Mouse (Mus musculus): ENCODE data around the gene Proser1. TPM values are rescaled to one million over a fixed set of nuclear protein-coding genes. Genes with fewer than 3 reads are reported as not detected.

Proser1 gene
- polyA plus RNA-seq, 1 experiment from 2014 or later: 10.9 TPM

DNA sequence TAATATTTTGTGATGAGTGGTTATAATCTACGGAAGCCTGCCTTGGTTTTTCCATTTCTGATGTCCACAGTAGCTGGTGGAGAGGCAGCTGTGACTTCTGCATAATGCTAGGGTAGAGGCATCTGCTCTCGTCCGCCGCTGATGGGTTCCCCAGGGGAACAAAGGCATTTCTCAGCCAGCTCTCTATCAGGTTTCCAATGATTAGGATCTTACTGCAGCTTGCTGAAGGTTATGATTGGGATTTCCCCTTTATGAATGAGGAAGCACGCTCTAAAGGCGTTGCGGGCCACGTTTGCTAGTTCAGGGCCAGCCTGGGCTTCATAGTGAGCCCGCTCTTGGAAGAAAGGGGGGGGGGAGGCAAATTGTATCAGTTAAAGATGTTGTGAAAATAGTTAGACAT, 3.0 kb downstream of the Proser1 start:
- Histone ChIP-seq H3K4me2 (peak overlapping the region; percentile 87), H3K9me3 (replicated peaks) (no peaks in the 10 kb centered on the region), H3K27me3 (no peaks in the 10 kb centered on the region), H3K27ac (no peak overlapping the region), H3K4me3 (no peak overlapping the region), H3K9ac (no peak overlapping the region), H3K36me3 (peaks cover 20% of the 10 kb centered on the region), H3K4me1 (replicated peaks) (peaks cover 37% of the 10 kb centered on the region)
- WGBS: 70% methylated on average over 9 of the region's 9 CpGs
- no peak for ATAC-seq (replicated peaks; ENCODE audit: insufficient number of reproducible peaks, insufficient read depth, low FRiP score, low read depth)

DNA sequence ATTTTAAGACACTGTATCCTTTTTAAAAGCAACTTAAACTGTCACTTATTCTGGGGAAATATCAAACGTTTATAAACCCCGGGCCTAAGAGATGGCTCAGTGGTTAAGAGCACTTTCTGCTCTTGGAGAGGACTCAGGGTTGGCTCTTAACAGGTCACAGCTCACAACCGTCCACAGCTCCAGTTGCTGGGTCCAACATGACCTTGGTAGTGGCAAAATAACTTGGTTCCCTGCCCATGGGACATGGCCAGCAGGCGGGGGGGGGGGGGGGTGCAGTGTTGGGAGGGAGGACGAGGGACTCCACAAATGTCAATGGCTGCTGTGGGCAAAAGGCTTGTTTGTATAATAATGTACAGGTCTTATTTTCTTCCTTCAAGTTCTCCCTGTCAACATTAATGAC, 3.9 kb downstream of the Proser1 start:
- Histone ChIP-seq H3K27me3 (no peaks in the 10 kb centered on the region), H3K27ac (no peak overlapping the region), H3K4me2 (no peak overlapping the region), H3K36me3 (peaks cover 28% of the 10 kb centered on the region), H3K9me3 (replicated peaks) (no peaks in the 10 kb centered on the region), H3K4me1 (replicated peaks) (peaks cover 32% of the 10 kb centered on the region), H3K9ac (no peak overlapping the region), H3K4me3 (no peak overlapping the region)
- ATAC-seq (replicated peaks; ENCODE audit: insufficient number of reproducible peaks, insufficient read depth, low FRiP score, low read depth): no peak
- 73% methylated on average over 5 of the region's 5 CpGs for WGBS

GRCm38 (mm10) chr3:53469650-53470049, 6.2 kb downstream of the Proser1 start:
- peaks cover 30% of the 10 kb centered on the region for H3K4me1 ChIP-seq (replicated peaks)
- H3K27ac ChIP-seq: no peak overlapping the region
- WGBS: 89% methylated on average over 5 of the region's 5 CpGs
- H3K27me3 ChIP-seq: no peaks in the 10 kb centered on the region
- H3K36me3 ChIP-seq: peaks cover 50% of the 10 kb centered on the region
- H3K9me3 ChIP-seq (replicated peaks): no peaks in the 10 kb centered on the region
- no peak overlapping the region for H3K4me3 ChIP-seq
- no peak overlapping the region for H3K4me2 ChIP-seq
- ATAC-seq (replicated peaks; ENCODE audit: insufficient number of reproducible peaks, insufficient read depth, low FRiP score, low read depth): no peak
- H3K9ac ChIP-seq: no peak overlapping the region

DNA sequence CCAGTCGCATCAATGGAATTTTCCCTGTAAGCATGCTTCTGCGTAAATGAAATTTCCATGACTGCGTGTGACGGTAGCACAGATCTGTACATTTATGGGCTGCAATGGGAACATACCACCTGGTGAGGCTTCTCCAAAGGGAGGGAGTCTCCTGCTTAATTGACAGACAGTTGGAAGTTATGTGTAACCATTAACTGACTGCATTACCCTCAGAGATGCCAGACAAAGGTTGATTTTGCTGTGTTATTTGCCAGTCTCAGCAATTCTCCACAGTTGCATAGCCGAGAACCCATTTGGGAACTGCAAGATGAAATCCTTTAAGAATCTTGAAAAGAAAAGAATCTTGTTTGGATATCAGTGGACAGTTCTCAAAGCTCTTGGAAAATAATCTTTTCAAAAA, 8.6 kb downstream of the Proser1 start:
- Histone ChIP-seq H3K9me3 (replicated peaks) (no peaks in the 10 kb centered on the region), H3K4me3 (no peak overlapping the region), H3K27me3 (no peaks in the 10 kb centered on the region), H3K36me3 (peaks cover 71% of the 10 kb centered on the region), H3K4me1 (replicated peaks) (peaks cover 9% of the 10 kb centered on the region), H3K4me2 (no peak overlapping the region), H3K27ac (no peak overlapping the region), H3K9ac (no peak overlapping the region)
- WGBS: 95% methylated on average over 5 of the region's 5 CpGs
- no peak for ATAC-seq (replicated peaks; ENCODE audit: insufficient number of reproducible peaks, insufficient read depth, low FRiP score, low read depth)

DNA sequence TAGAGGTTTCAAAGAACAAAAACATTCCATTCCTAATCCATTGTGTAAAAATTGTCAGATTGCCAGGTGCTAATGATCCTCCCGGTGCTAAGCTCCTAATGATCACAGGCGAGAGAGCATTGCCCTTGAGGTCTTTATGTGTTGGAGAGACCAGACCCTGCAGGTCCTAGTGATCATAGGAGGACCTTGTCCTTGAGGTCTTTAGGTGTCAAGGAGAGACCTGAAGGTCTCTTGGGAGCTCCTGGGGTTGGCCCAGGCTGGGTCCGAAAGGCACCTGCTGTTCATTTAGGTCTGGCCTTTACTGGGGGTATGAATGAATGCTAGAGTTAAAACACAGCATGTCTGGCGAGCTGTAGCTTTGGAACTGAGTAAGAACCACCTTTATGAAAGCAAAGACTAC, 10.7 kb downstream of the Proser1 start:
- WGBS: 73% methylated on average over 4 of the region's 4 CpGs
- Histone ChIP-seq H3K9me3 (replicated peaks) (no peaks in the 10 kb centered on the region), H3K36me3 (peaks cover 88% of the 10 kb centered on the region), H3K4me3 (no peak overlapping the region), H3K27me3 (no peaks in the 10 kb centered on the region), H3K4me2 (no peak overlapping the region), H3K9ac (no peak overlapping the region), H3K4me1 (replicated peaks) (no peaks in the 10 kb centered on the region; the same call in 1 of the 2 replicates), H3K27ac (no peak overlapping the region)
- no peak for ATAC-seq (replicated peaks; ENCODE audit: insufficient number of reproducible peaks, insufficient read depth, low FRiP score, low read depth)

DNA sequence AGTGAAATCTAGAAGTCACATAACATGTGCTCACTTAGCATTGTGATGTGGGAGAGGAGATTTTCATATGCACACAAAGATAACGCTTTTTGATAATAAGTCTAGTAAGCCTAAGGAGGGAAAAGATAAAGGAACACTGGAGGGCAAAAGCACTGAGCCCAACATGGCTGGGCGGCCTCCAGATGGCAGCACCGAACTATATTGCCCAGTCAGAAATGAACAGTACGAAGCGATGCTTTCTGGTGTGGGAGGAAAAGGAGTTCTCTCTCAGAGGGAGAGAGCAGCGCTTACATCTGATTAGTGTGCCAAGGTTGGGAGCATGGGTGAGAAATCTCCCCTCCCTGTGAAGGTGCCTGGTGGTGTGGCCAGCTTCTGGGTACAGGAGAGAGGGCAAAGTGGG, 12.4 kb downstream of the Proser1 start:
- WGBS: 52% methylated on average over 6 of the region's 6 CpGs
- H3K4me1 ChIP-seq (replicated peaks): no peaks in the 10 kb centered on the region
- peaks cover 90% of the 10 kb centered on the region for H3K36me3 ChIP-seq
- no peak overlapping the region for H3K4me3 ChIP-seq
- H3K27ac ChIP-seq: no peak overlapping the region
- H3K27me3 ChIP-seq: no peaks in the 10 kb centered on the region
- no peak for ATAC-seq (replicated peaks; ENCODE audit: insufficient number of reproducible peaks, insufficient read depth, low FRiP score, low read depth)
- no peaks in the 10 kb centered on the region for H3K9me3 ChIP-seq (replicated peaks)
- H3K9ac ChIP-seq: no peak overlapping the region
- no peak overlapping the region for H3K4me2 ChIP-seq

GRCm38 (mm10) chr3:53477468-53477867, 14.0 kb downstream of the Proser1 start:
- Histone ChIP-seq H3K4me1 (replicated peaks) (no peaks in the 10 kb centered on the region), H3K4me3 (no peak overlapping the region), H3K27ac (no peak overlapping the region), H3K9ac (no peak overlapping the region), H3K36me3 (peaks cover 88% of the 10 kb centered on the region), H3K4me2 (no peak overlapping the region), H3K27me3 (no peaks in the 10 kb centered on the region), H3K9me3 (replicated peaks) (no peaks in the 10 kb centered on the region)
- ATAC-seq (replicated peaks; ENCODE audit: insufficient number of reproducible peaks, insufficient read depth, low FRiP score, low read depth): 0 out of 2 replicates have a peak, but pooled peaks have one; percentile 22
- WGBS: 83% methylated on average over 17 of the region's 17 CpGs

DNA sequence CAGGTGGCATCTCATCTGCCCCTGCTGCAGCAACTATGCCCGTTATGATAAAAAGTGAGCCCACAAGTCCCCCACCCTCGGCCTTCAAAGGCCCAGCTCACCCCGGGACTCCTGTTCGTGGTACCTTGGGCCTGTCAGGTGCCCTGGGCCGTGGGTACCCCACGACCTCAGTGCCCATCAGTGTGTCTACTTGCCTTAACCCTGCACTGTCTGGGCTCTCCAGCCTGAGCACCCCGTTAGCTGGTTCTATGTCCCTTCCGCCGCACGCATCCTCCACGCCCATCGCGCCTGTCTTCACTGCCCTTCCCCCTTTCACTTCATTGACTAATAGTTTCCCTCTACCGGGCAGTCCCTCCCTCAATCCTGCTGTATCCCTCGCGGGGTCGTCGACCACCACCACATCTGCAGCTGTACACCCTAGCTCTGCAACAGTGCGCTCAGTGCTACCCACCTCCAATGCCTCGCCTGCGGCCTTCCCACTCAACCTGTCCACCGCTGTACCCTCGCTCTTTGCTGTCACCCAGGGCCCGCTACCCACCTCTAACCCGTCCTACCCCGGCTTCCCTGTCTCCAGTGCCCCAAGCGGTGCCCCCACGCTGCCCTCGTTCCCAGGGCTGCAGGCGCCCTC, 15.1 kb downstream of the Proser1 start:
- ATAC-seq (replicated peaks; ENCODE audit: insufficient number of reproducible peaks, insufficient read depth, low FRiP score, low read depth): no peak
- peaks cover 78% of the 10 kb centered on the region for H3K36me3 ChIP-seq
- WGBS: 96% methylated on average over 30 of the region's 30 CpGs

DNA sequence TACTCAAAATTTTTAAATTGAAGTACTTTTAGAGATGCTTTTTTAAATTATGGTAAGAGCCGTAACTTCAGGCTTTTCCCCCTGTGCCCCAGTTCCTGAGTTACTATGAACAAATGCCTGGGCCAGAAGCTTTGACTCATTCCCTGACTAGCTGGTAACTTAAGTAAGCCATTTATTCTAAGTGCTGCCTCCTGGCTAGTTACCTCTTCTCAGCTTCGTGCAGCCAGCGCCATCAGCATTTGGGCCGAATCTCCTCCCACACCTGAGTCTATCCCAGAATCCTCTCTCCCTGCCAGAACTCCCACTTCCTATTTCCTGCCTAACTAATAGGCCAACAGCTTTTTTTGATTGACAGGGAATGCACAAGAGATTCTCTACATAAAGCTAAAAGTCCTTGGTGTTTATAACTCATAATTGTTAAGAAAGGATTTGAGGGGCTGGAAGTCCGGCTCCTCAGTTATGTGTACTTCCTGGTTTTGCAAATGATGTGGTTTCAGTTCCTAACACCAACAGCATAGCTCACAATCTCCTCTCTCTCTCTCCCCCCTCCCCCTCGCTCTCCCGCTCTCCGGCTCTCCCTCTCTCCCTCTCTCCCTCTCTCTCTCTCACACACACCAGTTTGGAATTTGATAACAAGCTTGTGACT, 20.1 kb downstream of the Proser1 start:
- Histone ChIP-seq H3K4me2 (no peak overlapping the region), H3K9ac (no peak overlapping the region), H3K4me1 (replicated peaks) (peaks cover 20% of the 10 kb centered on the region), H3K36me3 (peaks cover 32% of the 10 kb centered on the region), H3K4me3 (no peak overlapping the region), H3K9me3 (replicated peaks) (no peaks in the 10 kb centered on the region), H3K27me3 (no peaks in the 10 kb centered on the region), H3K27ac (no peak overlapping the region)
- 73% methylated on average over 8 of the region's 8 CpGs for WGBS
- no peak for ATAC-seq (replicated peaks; ENCODE audit: insufficient number of reproducible peaks, insufficient read depth, low FRiP score, low read depth)

More for the DNA sequence above, 15.1 kb downstream of the Proser1 start:
- Histone ChIP-seq H3K4me2 (no peak overlapping the region), H3K27me3 (no peaks in the 10 kb centered on the region), H3K27ac (no peak overlapping the region), H3K4me3 (no peak overlapping the region), H3K9ac (no peak overlapping the region), H3K4me1 (replicated peaks) (no peaks in the 10 kb centered on the region), H3K9me3 (replicated peaks) (no peaks in the 10 kb centered on the region)

DNA sequence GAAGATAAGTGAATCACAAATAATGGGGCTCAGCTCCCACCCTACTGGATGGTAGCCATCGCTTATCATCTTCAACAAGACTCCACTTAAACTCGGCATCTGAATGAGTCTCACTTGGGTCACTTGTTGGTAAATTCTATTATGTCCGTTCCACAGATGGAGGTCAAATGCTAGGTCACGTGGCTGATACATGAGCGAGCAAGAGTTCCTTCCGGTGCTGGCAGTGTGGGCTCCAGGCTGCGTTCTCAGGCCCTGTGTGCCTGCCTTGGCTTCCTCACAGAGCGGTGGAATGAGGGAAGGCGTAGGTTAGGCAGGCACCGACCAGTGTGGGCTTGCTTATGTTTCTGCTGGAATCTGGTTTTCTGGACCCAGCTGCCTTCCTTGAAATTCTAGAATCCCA, 23.1 kb downstream of the Proser1 start:
- peak overlapping the region; percentile 62 for H3K27ac ChIP-seq
- no peaks in the 10 kb centered on the region for H3K9me3 ChIP-seq (replicated peaks)
- no peaks in the 10 kb centered on the region for H3K27me3 ChIP-seq
- H3K36me3 ChIP-seq: peaks cover 9% of the 10 kb centered on the region
- H3K4me3 ChIP-seq: no peak overlapping the region
- no peak overlapping the region for H3K4me2 ChIP-seq
- WGBS: 62% methylated on average over 10 of the region's 10 CpGs
- H3K9ac ChIP-seq: no peak overlapping the region
- ATAC-seq (replicated peaks; ENCODE audit: insufficient number of reproducible peaks, insufficient read depth, low FRiP score, low read depth): no peak
- peaks cover 20% of the 10 kb centered on the region for H3K4me1 ChIP-seq (replicated peaks)

GRCm38 (mm10) chr3:53486996-53487576, 23.6 kb downstream of the Proser1 start:
- Histone ChIP-seq H3K36me3 (peaks cover 4% of the 10 kb centered on the region), H3K4me3 (no peak overlapping the region), H3K4me1 (replicated peaks) (peaks cover 20% of the 10 kb centered on the region), H3K4me2 (no peak overlapping the region), H3K27ac (peak overlapping the region; percentile 62), H3K9me3 (replicated peaks) (no peaks in the 10 kb centered on the region), H3K27me3 (no peaks in the 10 kb centered on the region), H3K9ac (no peak overlapping the region)
- whole genome bisulfite sequencing: 42% methylated on average over 9 of the region's 9 CpGs
- ATAC-seq (replicated peaks; ENCODE audit: insufficient number of reproducible peaks, insufficient read depth, low FRiP score, low read depth): no peak

DNA sequence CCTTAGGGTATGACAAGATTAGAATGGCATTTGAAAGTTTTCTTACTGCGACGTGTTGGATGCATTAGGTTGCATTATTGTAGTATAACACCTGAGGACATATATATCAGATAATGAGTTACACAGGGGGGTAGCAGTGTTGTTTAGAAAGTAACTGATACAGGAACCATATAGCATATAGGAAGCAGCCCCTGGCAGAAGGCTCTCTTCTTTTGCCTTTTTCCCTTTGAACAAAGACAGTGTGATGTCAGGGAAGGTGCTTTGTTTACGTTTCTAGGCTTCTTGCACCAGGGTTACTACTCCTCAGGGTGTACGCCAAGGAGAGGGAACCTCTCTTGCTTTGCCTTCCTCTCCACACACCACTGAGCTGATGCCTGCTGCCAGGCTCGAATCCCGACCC, 24.9 kb downstream of the Proser1 start, which contains the start of gene Stoml3:
TSS of gene Stoml3 (plus strand) at position 301 of the 400 bp plus-strand sequence.
- Histone ChIP-seq H3K9me3 (replicated peaks) (no peaks in the 10 kb centered on the region), H3K36me3 (no peaks in the 10 kb centered on the region), H3K27me3 (no peaks in the 10 kb centered on the region), H3K9ac (no peak within 1 kb of the TSS), H3K4me1 (replicated peaks) (peaks cover 20% of the 10 kb centered on the region), H3K27ac (peak within 1 kb of the TSS; percentile 62), H3K4me3 (no peak within 1 kb of the TSS), H3K4me2 (no peak within 1 kb of the TSS)
- 74% methylated on average over 6 of the region's 6 CpGs for WGBS
- no peak for ATAC-seq (replicated peaks; ENCODE audit: insufficient number of reproducible peaks, insufficient read depth, low FRiP score, low read depth)
